Mouse (Mus musculus) C3H10T1/2 (cell line): ENCODE measurements around the gene Nepro. TPM values are rescaled to one million over a fixed set of nuclear protein-coding genes. Genes with fewer than 3 reads are reported as not detected.

Experiments used
- polyA plus RNA-seq, 2 experiments: library from polyadenylated mRNA; unstranded; fragments of >200 nt; fragmentation: generic; extraction: Trizol; gene quantifications; one replicate each; pipeline ENCODE4 v1.2.1; 2012; ENCODE audit warnings: missing spikeins in 2 of 2

The Nepro gene
- polyA plus RNA-seq: 1 to 10 TPM; 1.2 to 4.3 TPM

DNA sequence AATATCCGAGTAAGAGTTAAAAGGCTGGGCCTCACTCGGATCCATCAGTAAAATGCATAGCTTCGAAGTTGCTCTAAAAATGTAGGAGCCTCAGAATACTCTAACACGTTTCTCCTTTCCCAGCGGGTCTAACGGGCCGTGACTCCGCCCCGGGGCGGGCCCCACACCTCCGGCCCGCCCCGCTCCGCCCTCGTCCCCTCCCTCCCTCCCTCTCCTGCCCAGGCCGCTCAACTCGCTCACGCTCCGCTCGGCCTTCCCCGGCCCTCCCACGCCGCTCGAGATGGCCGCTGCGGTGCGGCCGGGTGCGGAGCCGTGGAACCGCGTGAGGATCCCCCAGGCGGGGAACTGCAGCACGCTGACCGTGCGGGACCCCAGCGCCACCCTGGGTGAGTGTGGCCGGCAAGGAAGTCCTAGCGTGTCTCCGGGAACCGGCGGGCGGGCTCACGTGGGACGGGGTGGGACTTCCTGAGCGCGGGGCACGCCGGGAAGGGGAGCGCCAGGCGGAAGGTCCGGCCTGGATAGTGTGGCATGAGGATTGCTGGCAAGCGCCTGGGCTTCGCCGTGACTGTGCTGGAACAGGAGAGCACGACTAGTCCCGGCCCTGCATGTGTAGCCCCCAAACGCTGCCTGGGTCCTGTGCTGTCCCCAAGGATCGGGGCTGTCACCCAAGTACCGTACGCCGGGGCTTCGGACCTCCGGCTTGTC is at the start of gene Nepro:
TSS of gene Nepro (plus strand) at position 219 of the 705 bp plus-strand sequence.

DNA sequence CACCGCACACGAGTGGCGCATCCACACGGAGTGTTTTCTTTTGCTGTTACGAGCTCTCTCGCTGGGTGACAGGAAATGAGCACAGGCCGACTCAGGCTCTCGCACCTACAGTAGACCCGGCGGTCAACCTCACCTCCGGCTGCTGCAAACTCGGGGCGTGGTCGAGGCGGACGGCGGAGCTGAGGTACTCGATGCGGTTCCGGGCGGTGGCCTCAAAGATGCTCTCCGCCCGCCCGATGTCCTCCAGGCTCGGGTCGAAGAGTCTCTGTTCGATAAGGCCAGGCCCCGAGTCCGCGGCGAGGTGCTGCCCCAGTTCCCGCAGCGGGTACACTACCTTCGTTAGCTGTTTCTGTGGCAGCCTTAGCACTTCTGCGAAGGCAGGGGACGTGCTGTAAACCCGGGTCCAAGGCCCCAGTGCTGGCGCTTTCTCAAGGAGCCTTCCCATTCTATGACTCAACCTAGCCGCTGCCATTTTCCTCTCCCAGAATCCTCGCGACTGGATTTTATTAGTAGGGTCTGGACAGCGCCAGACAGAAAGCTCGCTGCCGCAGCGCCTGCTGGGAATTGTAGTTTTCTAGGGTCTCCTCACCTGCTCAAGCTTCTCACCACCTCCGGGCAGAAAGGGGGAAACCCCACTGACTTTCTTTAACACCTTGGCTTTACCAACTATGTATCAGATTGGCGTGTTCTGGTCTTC is 21.9 kb downstream of the Nepro start, which contains the start of gene Gtpbp8:
TSS of gene Gtpbp8 (minus strand) at position 498 of the 697 bp plus-strand sequence.

DNA sequence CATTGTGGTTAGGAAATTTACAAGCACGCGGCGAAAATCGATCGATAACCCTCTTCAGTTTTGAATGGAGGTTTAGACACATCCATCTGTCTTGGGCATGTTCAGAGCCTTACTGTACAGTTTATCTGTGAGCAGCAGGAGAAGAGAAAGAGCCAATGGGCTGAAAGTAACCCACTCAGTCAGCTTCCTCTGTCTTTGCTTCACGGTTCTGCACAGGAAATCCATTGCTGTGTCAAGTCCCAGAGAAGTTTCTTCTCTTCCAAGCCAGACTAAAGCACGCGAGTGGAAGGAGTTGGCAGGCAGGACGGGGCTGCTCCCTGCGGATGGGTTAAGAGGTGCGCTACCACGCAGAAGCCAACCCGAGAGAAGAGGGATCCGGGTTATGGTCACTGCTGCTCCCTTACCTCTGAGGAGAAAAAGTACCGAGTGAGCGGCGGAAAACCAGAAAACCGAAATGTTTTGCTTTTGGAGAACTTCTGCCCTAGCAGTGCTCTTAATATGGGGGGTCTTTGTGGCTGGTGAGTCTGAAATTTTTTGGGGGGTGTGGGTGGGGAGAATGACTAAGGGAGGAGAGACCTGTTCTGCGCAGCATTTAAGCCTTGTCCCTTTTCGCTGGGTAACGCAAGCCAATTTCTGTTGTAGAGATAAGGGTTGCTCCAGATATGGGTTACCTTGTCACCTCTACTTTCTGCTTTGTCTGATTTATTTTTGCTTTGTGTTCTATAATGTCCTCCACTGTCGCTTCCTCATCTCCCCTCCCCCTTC is 41.6 kb downstream of the Nepro start, which contains the start of gene Cd200r1:
TSS of gene Cd200r1 (plus strand) at position 182 of the 765 bp plus-strand sequence.

Other genes starting within 250 kb of the Nepro start
- gene Boc, start 165.4 kb upstream of the Nepro start, polyA plus RNA-seq: 10 to 100 TPM in 1 of 2 experiments, under 1 TPM in 1; 0.07 to 17.5 TPM
- gene Gtpbp8, start 22.1 kb downstream of the Nepro start, polyA plus RNA-seq: 1 to 10 TPM in 1 of 2 experiments, under 1 TPM in 1; 0.96 to 5.4 TPM
- gene Cd200r1, start 41.4 kb downstream of the Nepro start, polyA plus RNA-seq: not detected
- gene Cd200r4, start 87.4 kb downstream of the Nepro start, polyA plus RNA-seq: not detected
- gene Cd200r2, start 142.8 kb downstream of the Nepro start, polyA plus RNA-seq: not detected
- gene Cd200r3, start 219.4 kb downstream of the Nepro start, polyA plus RNA-seq: not detected